Mouse (Mus musculus) embryonic fibroblast, embryonic 13.5 days (primary cell): Measurements from ENCODE around the gene Pygl.

Experiments
- CTCF ChIP-seq: IDR thresholded peaks from 2 replicates; pipeline ENCODE4 v1.5.1; 2011; ENCODE audit warnings: mild to moderate bottlenecking, control low read depth, low read length, moderate library complexity, borderline replicate concordance; ENCODE audit not compliant: insufficient read depth
- POLR2A ChIP-seq: IDR thresholded peaks from 2 replicates; pipeline ENCODE4 v1.6.1; 2011; ENCODE audit warnings: low read depth, mild to moderate bottlenecking, control low read depth, low read length, moderate library complexity

DNA sequence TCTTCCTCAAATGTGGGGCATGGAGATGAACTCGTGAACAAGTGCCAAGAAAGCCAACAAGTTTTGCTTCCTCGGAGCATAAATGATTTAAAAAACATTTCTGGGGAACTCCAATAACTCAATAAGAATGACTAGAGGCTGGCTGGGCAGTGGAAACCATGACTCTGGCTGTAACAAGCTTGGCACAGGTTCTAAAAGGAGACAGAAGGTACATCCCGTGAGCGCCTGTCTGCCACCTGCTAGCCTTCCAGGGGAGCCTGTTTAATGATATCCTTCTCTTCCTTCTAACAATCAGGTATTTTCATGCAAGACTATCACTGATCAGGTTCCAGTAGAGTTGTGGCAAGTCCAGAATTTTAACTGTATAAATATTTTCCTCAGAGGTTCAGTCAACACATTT lies 18.8 kb downstream of the Pygl start:
- no peak for TF ChIP-seq POLR2A
- TF ChIP-seq CTCF = no peak
